Mouse (Mus musculus): ENCODE measurements at regions not wholly inside any gene's neighbourhood (a gene's known extent, or its start where the extent isn't known, plus 50 kb on each side); places are given as distances from the start of the nearest gene placed in this dataset.

GRCm38 (mm10) chr13:115986282-115986681 is 323.2 kb downstream of the Isl1 start:
- TF ChIP-seq ZNF384 (IDR thresholded peaks at IDR 0.05; ENCODE audit: low read depth, low read length) (no peak), ZC3H11A (IDR thresholded peaks at IDR 0.05; ENCODE audit: borderline replicate concordance, low read depth, low read length) (no peak)

Measured in ES-E14 (cell line).